In the genomic region with DNA sequence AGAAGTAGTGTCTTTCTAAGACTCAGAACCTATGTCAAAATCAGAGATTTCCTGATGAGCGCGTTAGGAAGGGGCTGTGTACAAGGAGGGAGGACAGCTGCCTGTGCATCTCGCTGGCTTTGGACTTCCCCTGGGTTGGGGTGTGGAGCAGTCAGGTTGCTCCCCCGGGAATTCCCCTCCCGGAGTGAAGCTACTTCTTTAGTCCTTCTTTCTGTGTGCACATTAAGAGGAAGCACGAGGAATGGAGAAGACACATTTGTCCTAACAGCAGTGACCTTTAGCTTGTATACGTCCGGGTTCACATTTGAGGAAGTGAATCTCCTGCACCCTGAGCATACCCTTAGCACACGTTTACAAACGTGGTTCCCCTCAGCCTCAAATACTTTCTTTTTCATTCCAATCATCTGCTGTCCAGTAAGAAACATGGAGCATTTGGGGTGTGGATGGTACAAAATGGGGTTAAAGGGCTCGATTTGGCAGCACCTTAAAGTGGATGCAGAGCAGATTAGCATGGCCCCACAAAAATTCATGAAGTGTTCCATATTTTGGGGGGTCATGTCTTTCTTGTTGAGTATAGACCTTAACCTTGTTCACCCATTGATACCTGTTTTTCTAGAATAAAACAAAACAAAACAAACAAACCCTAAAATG, we compare ENCODE assay signal across 9 mouse cellular contexts. TPM values are rescaled to one million over a fixed set of nuclear protein-coding genes. Genes with fewer than 3 reads are reported as not detected.
DNase-seq lines count a peak whose midpoint lies in the region; ATAC-seq and TF ChIP-seq lines count a peak whose summit lies in the region.
"Had no signal": no experiment of that assay in that cellular context is flagged by ENCODE, and none has a peak within 500 bp of the region (broad histone marks: within the 10 kb centered on the region; RNA-seq: fewer than 3 reads in every experiment).

No protein-coding gene starts in this region.

- DNase-seq in midbrain, postnatal 0 days (ENCODE audit: low spot score): peak; percentile 9
- DNase-seq in midbrain, embryonic 10.5 days (ENCODE audit: low spot score): no peak
- DNase-seq in liver, embryonic 13.5 days: no peak
- DNase-seq in left cerebral cortex, postnatal 14 days (ENCODE audit: low spot score in 2 of 2): no peak
- DNase-seq: cerebellum, adult 9-11 months; kidney, postnatal 4 days had no signal

- no peaks in the 10 kb centered on the region for H3K9me3 ChIP-seq in midbrain, postnatal 0 days (ENCODE audit: low read length)
- H3K9me3 ChIP-seq in midbrain, embryonic 10.5 days (replicated peaks): no peaks in the 10 kb centered on the region
- no peaks in the 10 kb centered on the region for H3K9me3 ChIP-seq in liver, embryonic 13.5 days (replicated peaks)

- H3K4me3 ChIP-seq in midbrain, postnatal 0 days (ENCODE audit: low read depth, low read length): no peak overlapping the region
- no peak overlapping the region for H3K4me3 ChIP-seq in midbrain, embryonic 10.5 days
- H3K4me3 ChIP-seq in liver, embryonic 13.5 days (replicated peaks): 0 out of 2 replicates have a peak overlapping the region, but pooled peaks have one; percentile 89
- H3K4me3 ChIP-seq in small intestine, adult 2 months (ENCODE audit: low read depth, low read length): no peak overlapping the region

- H3K9ac ChIP-seq in midbrain, postnatal 0 days (replicated peaks; ENCODE audit: low read length, poor library complexity, severe bottlenecking): no peak overlapping the region
- H3K9ac ChIP-seq in liver, embryonic 13.5 days: no peak overlapping the region

- 0 out of 2 replicates have a peak, but pooled peaks cover 4% of the 10 kb centered on the region for H3K36me3 ChIP-seq in midbrain, postnatal 0 days (ENCODE audit: insufficient read depth, low read length)
- no peaks in the 10 kb centered on the region for H3K36me3 ChIP-seq in midbrain, embryonic 10.5 days
- H3K36me3 ChIP-seq in liver, embryonic 13.5 days: 0 out of 2 replicates have a peak, but pooled peaks cover 5% of the 10 kb centered on the region
- H3K36me3 ChIP-seq in small intestine, adult 2 months (ENCODE audit: control insufficient read depth, insufficient read depth, low read length): no peaks in the 10 kb centered on the region

- no peak for ATAC-seq in midbrain, postnatal 0 days (ENCODE audit: low FRiP score)
- peak; percentile 8 for ATAC-seq in activated CD4-positive, CD25-positive, alpha-beta regulatory T cell, adult 4 months
- no peak for ATAC-seq in liver, embryonic 13.5 days (ENCODE audit: low read depth)
- no peak for ATAC-seq in megakaryocyte-erythroid progenitor cell, adult 5-6 weeks (replicated peaks; ENCODE audit: low FRiP score, low TSS enrichment, poor library complexity, severe bottlenecking)

- no peak for TF ChIP-seq POLR2A in small intestine, adult 2 months (IDR thresholded peaks at IDR 0.05; ENCODE audit: low read depth, low read length)

- intact Hi-C loops in left cerebral cortex, postnatal 14 days (cut with DNase I): no loop called here

- H3K4me1 ChIP-seq in midbrain, postnatal 0 days (ENCODE audit: insufficient read depth, low read length): peaks cover 7% of the 10 kb centered on the region; the same call in 1 of the 2 replicates
- H3K4me1 ChIP-seq in midbrain, embryonic 10.5 days: peaks cover 28% of the 10 kb centered on the region
- H3K4me1 ChIP-seq in liver, embryonic 13.5 days (replicated peaks): peaks cover 64% of the 10 kb centered on the region
- peaks cover 17% of the 10 kb centered on the region for H3K4me1 ChIP-seq in small intestine, adult 2 months (ENCODE audit: control insufficient read depth, insufficient read depth, insufficient read length, low read length)

- 54% methylated on average over 11 of the region's 11 CpGs for WGBS in midbrain, postnatal 0 days
- WGBS in midbrain, embryonic 10.5 days: 54% methylated on average over 11 of the region's 11 CpGs
- WGBS in liver, embryonic 13.5 days (ENCODE audit: insufficient replicate concordance): 31% methylated on average over 11 of the region's 11 CpGs
- 28% methylated on average over 11 of the region's 11 CpGs for WGBS in small intestine, adult 2 months

- H3K27me3 ChIP-seq in midbrain, postnatal 0 days (ENCODE audit: insufficient read depth, low read length): no peaks in the 10 kb centered on the region
- H3K27me3 ChIP-seq in midbrain, embryonic 10.5 days (ENCODE audit: low read depth, poor library complexity, severe bottlenecking): peaks cover 65% of the 10 kb centered on the region
- H3K27me3 ChIP-seq in liver, embryonic 13.5 days: no peaks in the 10 kb centered on the region
- H3K27me3 ChIP-seq in small intestine, adult 2 months (ENCODE audit: control insufficient read depth, insufficient read depth, low read length): no peaks in the 10 kb centered on the region

- no peak overlapping the region for H3K4me2 ChIP-seq in midbrain, postnatal 0 days (ENCODE audit: low read depth, low read length, poor library complexity, severe bottlenecking)
- H3K4me2 ChIP-seq in liver, embryonic 13.5 days: peak overlapping the region; percentile 98; the same call in 1 of the 2 replicates

- no peak overlapping the region for H3K27ac ChIP-seq in midbrain, postnatal 0 days (ENCODE audit: low read depth, low read length)
- no peak overlapping the region for H3K27ac ChIP-seq in midbrain, embryonic 10.5 days (replicated peaks)
- no peak overlapping the region for H3K27ac ChIP-seq in liver, embryonic 13.5 days
- H3K27ac ChIP-seq in small intestine, adult 2 months (ENCODE audit: insufficient read depth, low read depth, low read length): peak overlapping the region; percentile 50; the same call in 1 of the 2 replicates

- TF ChIP-seq CTCF in midbrain, postnatal 0 days (IDR thresholded peaks at IDR 0.05): no peak
- no peak for TF ChIP-seq CTCF in small intestine, adult 2 months (IDR thresholded peaks at IDR 0.05; ENCODE audit: extremely low read depth, insufficient read length, insufficient replicate concordance, low read depth, low read length)

RNA-seq across cellular contexts. Expression of gene N4bp2l1, which starts 1.5 kb away (rescaled TPM):
- 16.8 and 20.5 TPM in 2 replicates for total RNA-seq in midbrain, postnatal 0 days (2014; rRNA removed)
- 38.0 and 40.1 TPM in 2 replicates for polyA plus RNA-seq in midbrain, postnatal 0 days (2015; fragmentation: Nextera tagmentation; extraction: Ambion mirVana)
- polyA plus RNA-seq in midbrain, embryonic 10.5 days (2016; fragmentation: Nextera tagmentation; extraction: Ambion mirVana): 1.9 and 2.5 TPM in 2 replicates
- polyA plus RNA-seq in activated CD4-positive, CD25-positive, alpha-beta regulatory T cell, adult 4 months (2017; shearing (Covaris generic)): 10 to 100 TPM; 53.3 to 53.4 TPM
- polyA plus RNA-seq in liver, embryonic 13.5 days (2015; fragmentation: Nextera tagmentation; extraction: Ambion mirVana): 7.4 and 8.5 TPM in 2 replicates
- 4.9 and 7.6 TPM in 2 replicates for polyA plus RNA-seq in small intestine, adult 2 months (2012; rRNA removed)
- total RNA-seq in megakaryocyte-erythroid progenitor cell, adult 5-6 weeks (2014; fragmentation: Nextera tagmentation): 24.2 and 28.8 TPM in 2 replicates
- total RNA-seq in megakaryocyte-erythroid progenitor cell, adult 5-6 weeks (2017): 16.4 and 23.7 TPM in 2 replicates
- total RNA-seq in left cerebral cortex, postnatal 14 days (2021): 10 to 100 TPM; 36.8 to 39.5 TPM
